Mouse (Mus musculus) forebrain, embryonic 13.5 days (tissue): ENCODE measurements at regions not wholly inside any gene's neighbourhood (a gene's known extent, or its start where the extent isn't known, plus 50 kb on each side); places are given as distances from the start of the nearest gene placed in this dataset.

Source experiments
- ATAC-seq: fragments of 200-750 bp; cut with Nextera tagmentation; 2 replicates; pipeline ENCODE4 v1.8.0; 2017
- H3K27ac ChIP-seq: fragments of 300-500 bp; sonication (generic); 2 replicates; pipeline ENCODE4 v1.5.1; 2015; ENCODE audit warnings: inconsistent platforms, mild to moderate bottlenecking, moderate library complexity
- H3K27me3 ChIP-seq: fragments of 300-500 bp; sonication (generic); 2 replicates; pipeline ENCODE4 v1.6.1; 2015; ENCODE audit warnings: mild to moderate bottlenecking, inconsistent platforms
- H3K36me3 ChIP-seq: fragments of 300-500 bp; sonication (generic); 2 replicates; pipeline ENCODE4 v1.6.1; 2015; ENCODE audit warnings: mild to moderate bottlenecking, inconsistent platforms; ENCODE audit not compliant: poor library complexity, severe bottlenecking
- H3K4me1 ChIP-seq: fragments of 300-500 bp; sonication (generic); 2 replicates; pipeline ENCODE4 v1.6.1; 2015; ENCODE audit warnings: inconsistent platforms
- H3K4me2 ChIP-seq: fragments of 300-500 bp; sonication (generic); 2 replicates; pipeline ENCODE4 v1.6.1; 2015; ENCODE audit warnings: inconsistent platforms, mild to moderate bottlenecking, moderate library complexity
- H3K4me3 ChIP-seq: fragments of 300-500 bp; sonication (generic); 2 replicates; pipeline ENCODE4 v1.5.1; 2015; ENCODE audit warnings: mild to moderate bottlenecking, inconsistent platforms
- H3K9ac ChIP-seq: fragments of 300-500 bp; sonication (generic); 2 replicates; pipeline ENCODE4 v1.6.1; 2015; ENCODE audit warnings: mild to moderate bottlenecking, inconsistent platforms
- H3K9me3 ChIP-seq: fragments of 300-500 bp; sonication (generic); replicated peaks from 2 replicates; pipeline ENCODE4 v1.6.1; 2016; ENCODE audit warnings: inconsistent platforms
- WGBS: fragments of 180-500 bp; shearing (Covaris S2); methylation state at CpG from one replicate; pipeline ENCODE4 v1.1.7; 2015; 5-methylcytosine and 5-hydroxymethylcytosine counted together

DNA sequence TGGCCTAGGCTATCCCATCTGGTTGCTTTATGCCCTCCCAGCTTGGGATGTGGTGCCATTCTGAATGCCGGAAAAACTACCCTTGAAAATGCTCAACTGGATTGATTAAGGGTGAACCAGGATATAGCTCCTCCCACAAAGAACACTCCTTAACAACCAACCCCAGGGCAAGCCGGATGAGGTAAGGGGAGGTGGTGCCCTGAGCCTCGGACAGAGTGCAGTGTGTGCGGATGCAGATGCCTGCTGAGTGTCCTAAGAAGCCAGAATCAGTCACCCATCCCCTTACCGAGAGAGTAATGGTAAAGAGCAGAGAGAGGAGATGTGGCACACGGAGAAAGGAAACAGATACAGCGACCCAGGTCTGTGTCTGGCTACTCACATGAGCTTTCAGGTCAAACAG is 141.3 kb downstream of the Foxo1 start:
- 53% methylated on average over 7 of the region's 7 CpGs for WGBS
- H3K4me1 ChIP-seq, result peaks cover 14% of the 10 kb centered on the region
- no peak overlapping the region for H3K4me3 ChIP-seq
- H3K4me2 ChIP-seq, result no peak overlapping the region
- H3K9ac ChIP-seq, result no peak overlapping the region
- no peaks in the 10 kb centered on the region for H3K9me3 ChIP-seq
- no peaks in the 10 kb centered on the region for H3K27me3 ChIP-seq
- no peaks in the 10 kb centered on the region for H3K36me3 ChIP-seq
- no peak overlapping the region for H3K27ac ChIP-seq
- no peak for ATAC-seq

DNA sequence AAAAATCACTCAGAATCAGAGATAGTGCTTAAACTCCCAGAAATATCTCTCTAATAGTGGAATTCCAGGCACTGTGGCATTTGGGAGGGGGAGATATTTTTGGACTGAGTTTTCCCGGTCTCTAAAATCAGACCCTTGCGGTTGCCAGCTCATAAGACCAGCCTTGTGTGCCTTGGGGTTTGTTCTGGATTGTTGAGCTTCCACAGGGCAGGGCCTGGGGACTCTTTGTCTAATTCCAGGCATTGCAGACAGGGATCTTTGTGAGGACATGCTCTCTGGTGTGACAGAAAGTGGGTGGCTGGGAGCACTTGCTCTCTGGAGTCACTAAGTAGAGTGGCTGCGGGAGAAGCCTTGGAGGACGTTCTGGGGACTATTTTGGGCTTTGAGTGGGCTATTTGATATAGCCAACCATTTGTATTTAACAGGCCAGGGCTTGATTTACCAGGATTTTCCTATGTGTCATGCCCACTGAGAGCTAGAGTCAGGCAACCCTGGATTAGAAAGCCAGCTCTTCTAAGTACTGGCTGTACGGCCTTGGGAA is 138.7 kb downstream of the Foxo1 start:
- Histone ChIP-seq H3K9me3 (no peaks in the 10 kb centered on the region), H3K9ac (no peak overlapping the region), H3K4me2 (no peak overlapping the region), H3K27me3 (no peaks in the 10 kb centered on the region), H3K27ac (no peak overlapping the region), H3K36me3 (no peaks in the 10 kb centered on the region), H3K4me1 (0 out of 2 replicates have a peak, but pooled peaks cover under 1% of the 10 kb centered on the region), H3K4me3 (no peak overlapping the region)
- WGBS, result 81% methylated on average over 5 of the region's 5 CpGs
- ATAC-seq, result no peak

- Histone ChIP-seq H3K4me1 (peaks cover 12% of the 10 kb centered on the region), H3K4me2 (no peak overlapping the region), H3K27ac (no peak overlapping the region), H3K36me3 (no peaks in the 10 kb centered on the region), H3K9ac (no peak overlapping the region), H3K4me3 (no peak overlapping the region), H3K9me3 (no peaks in the 10 kb centered on the region), H3K27me3 (peaks cover 7% of the 10 kb centered on the region)
- 40% methylated on average over 4 of the region's 4 CpGs for WGBS
- no peak for ATAC-seq
Observed at GRCm38 (mm10) chr3:52404636-52405035, 136.5 kb downstream of the Foxo1 start.

GRCm38 (mm10) chr3:52403032-52403431 is 134.9 kb downstream of the Foxo1 start:
- Histone ChIP-seq H3K36me3 (no peaks in the 10 kb centered on the region), H3K4me3 (no peak overlapping the region), H3K27me3 (peaks cover 7% of the 10 kb centered on the region), H3K4me1 (peaks cover 12% of the 10 kb centered on the region), H3K9me3 (no peaks in the 10 kb centered on the region), H3K27ac (no peak overlapping the region), H3K9ac (no peak overlapping the region), H3K4me2 (no peak overlapping the region)
- WGBS, result 94% methylated on average over 4 of the region's 4 CpGs
- ATAC-seq, result no peak
